Mouse (Mus musculus) testis, postnatal 10 days (tissue): ENCODE measurements around the gene Zdhhc16.

ENCODE experiments used
- DNase-seq: peaks from one replicate; pipeline ENCODE4 v3.0.0; 2021; ENCODE audit warnings: low spot score

The Zdhhc16 gene

DNA sequence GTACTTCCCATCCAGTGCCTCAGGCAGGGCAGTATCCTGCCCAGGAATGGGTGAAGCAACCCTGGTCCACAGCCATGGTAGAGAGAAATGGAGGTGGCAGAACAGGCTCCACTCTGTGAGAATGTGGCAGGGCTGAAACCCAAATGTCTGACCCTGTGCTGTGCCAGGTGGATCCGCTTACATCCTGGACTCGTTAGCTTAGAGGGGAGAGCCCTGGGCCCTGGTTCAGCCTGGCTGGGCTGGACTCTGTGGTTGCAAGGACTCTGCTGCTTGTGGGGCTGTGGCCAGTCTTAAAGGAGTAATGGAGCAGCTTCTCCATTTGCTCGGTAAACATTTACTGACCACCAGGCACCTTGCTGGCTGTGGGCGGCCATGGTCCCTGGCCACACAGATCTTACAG lies 53.9 kb downstream of the Zdhhc16 start:
- no peak for DNase-seq

DNA sequence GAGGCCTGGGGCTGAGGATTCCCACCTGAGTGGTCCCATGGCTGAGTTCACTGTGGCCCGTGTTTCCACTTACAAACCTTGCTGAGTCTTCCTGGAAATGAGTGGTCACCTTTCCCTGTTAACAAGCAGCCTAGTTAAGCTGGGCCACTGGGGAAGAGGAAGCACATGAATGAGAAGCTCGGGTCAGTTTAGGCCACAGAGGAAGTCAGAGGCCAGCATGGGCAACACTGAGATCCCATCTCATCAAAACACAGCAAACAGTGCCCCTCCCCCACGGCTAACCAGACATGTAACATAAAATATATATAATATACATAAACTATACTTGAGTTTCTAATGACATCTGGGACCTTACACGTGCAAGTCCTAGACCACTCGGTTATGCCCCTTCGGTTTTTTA lies 56.5 kb downstream of the Zdhhc16 start:
- DNase-seq: no peak

DNA sequence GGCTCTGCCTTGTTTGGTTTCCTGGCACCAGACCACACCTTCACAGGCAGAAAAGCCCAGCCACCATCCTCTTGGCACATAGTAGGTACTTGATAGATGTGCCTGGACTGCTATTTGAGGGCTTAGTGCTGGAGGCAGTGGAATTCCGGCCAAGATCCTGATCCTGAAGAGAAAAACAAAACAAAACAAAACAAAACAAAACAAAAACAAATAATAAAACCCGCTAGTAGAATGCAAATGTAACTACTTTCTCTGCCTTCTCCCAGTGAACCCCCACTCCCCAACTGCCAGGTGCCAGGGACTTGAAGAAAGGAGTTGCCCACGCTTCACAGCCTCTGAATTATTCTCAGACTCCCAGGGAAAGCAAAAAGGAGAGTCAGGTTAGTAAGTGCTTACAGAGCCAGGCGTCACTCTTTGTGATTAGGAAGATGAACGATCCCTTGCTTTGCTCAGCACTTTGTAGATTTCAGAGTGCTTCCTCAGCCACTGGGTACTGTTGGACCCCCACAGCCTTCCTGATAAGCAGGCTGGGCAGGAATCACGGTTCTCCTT lies 58.7 kb downstream of the Zdhhc16 start:
- no peak for DNase-seq

DNA sequence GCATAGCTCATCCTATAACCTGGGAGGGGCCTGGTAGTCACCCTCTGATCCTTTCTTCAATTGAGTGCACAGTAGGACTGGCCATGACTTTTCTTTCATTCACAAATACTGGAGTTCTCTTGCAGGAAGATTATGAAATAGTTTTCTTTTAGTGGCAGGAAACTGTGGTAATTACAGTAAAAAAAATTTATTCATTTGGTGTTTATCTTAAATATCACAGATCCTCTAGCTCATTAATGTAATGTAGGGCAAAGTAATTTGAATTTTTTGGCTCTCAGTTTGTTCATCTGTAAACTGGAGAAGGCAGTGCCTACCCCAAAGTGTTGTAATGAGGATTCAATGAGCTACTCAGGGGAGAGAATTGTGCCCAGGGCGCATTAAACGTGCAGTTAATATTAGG lies 59.7 kb downstream of the Zdhhc16 start:
- no peak for DNase-seq

DNA sequence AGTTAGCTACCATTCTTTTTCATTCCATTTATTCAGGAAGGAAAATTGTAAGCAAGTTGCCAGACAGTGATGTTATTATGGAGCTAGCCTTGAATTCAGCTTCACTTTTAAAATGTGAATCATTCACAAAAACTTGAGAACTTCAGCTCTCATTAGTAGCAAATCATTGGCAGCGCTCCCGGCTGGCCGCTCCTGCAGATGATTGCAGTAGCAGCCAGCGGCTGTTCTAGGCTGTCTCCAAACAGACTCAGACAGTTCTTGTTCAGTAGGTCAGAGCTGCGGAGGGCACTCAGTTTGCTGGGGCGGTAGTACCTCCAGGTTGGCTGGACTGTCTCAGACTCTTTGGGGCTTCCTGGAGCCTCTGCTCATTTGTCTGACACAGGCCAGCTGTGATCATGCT lies 60.2 kb downstream of the Zdhhc16 start:
- peak; percentile 95 for DNase-seq
